Mouse (Mus musculus): ENCODE measurements at regions not wholly inside any gene's neighbourhood (a gene's known extent, or its start where the extent isn't known, plus 50 kb on each side); places are given as distances from the start of the nearest gene placed in this dataset.

- H3K79me3 ChIP-seq (ENCODE audit: low read depth), result no peaks in the 10 kb centered on the region
- no peak for TF ChIP-seq CEBPB (IDR thresholded peaks at IDR 0.05; ENCODE audit: low read depth)
- no peak for TF ChIP-seq USF1 (IDR thresholded peaks at IDR 0.05; ENCODE audit: low read depth)
- no peak for TF ChIP-seq MYOD1 (IDR thresholded peaks at IDR 0.05; ENCODE audit: control insufficient read depth, insufficient read length, low read depth)
- no peak for TF ChIP-seq MYOG (IDR thresholded peaks at IDR 0.05; ENCODE audit: control insufficient read depth, extremely low read depth, insufficient read length)
- TF ChIP-seq MAX (IDR thresholded peaks at IDR 0.05), result no peak
- TF ChIP-seq CTCF (IDR thresholded peaks at IDR 0.05; ENCODE audit: control insufficient read depth, insufficient read depth, insufficient read length), result no peak
- no peak for TF ChIP-seq FOSL1 (IDR thresholded peaks at IDR 0.05; ENCODE audit: insufficient read depth, low read length, poor library complexity, severe bottlenecking)
- H3K36me3 ChIP-seq (ENCODE audit: control insufficient read depth, insufficient read depth), result no peaks in the 10 kb centered on the region
- no peak overlapping the region for H3ac ChIP-seq (ENCODE audit: control insufficient read depth, insufficient read length, low read depth)
- H3K79me2 ChIP-seq (ENCODE audit: control insufficient read depth, insufficient read depth), result no peaks in the 10 kb centered on the region
- H3K4me3 ChIP-seq (ENCODE audit: insufficient read depth, poor library complexity, severe bottlenecking), result no peak overlapping the region
- no peaks in the 10 kb centered on the region for H3K27me3 ChIP-seq (ENCODE audit: control insufficient read depth, insufficient read depth, insufficient read length)
Observed at GRCm38 (mm10) chr5:119325681-119326255, 344.7 kb upstream of the Tbx3 start.

GRCm38 (mm10) chr5:119326895-119327294 is 343.6 kb upstream of the Tbx3 start:
- Histone ChIP-seq H3K79me3 (ENCODE audit: low read depth) (no peaks in the 10 kb centered on the region), H3K27me3 (ENCODE audit: control insufficient read depth, insufficient read depth, insufficient read length) (no peaks in the 10 kb centered on the region), H3K4me3 (ENCODE audit: insufficient read depth, poor library complexity, severe bottlenecking) (no peak overlapping the region), H3K36me3 (ENCODE audit: control insufficient read depth, insufficient read depth) (no peaks in the 10 kb centered on the region), H3K79me2 (ENCODE audit: control insufficient read depth, insufficient read depth) (no peaks in the 10 kb centered on the region), H3ac (ENCODE audit: control insufficient read depth, insufficient read length, low read depth) (no peak overlapping the region)
- TF ChIP-seq FOSL1 (IDR thresholded peaks at IDR 0.05; ENCODE audit: insufficient read depth, low read length, poor library complexity, severe bottlenecking) (no peak), USF1 (IDR thresholded peaks at IDR 0.05; ENCODE audit: low read depth) (no peak), MAX (IDR thresholded peaks at IDR 0.05) (no peak), CTCF (IDR thresholded peaks at IDR 0.05; ENCODE audit: control insufficient read depth, insufficient read depth, insufficient read length) (no peak), MYOG (IDR thresholded peaks at IDR 0.05; ENCODE audit: control insufficient read depth, extremely low read depth, insufficient read length) (no peak), MYOD1 (IDR thresholded peaks at IDR 0.05; ENCODE audit: control insufficient read depth, insufficient read length, low read depth) (no peak), CEBPB (IDR thresholded peaks at IDR 0.05; ENCODE audit: low read depth) (no peak)

- no peaks in the 10 kb centered on the region for H3K36me3 ChIP-seq (ENCODE audit: control insufficient read depth, insufficient read depth)
- TF ChIP-seq USF1 (IDR thresholded peaks at IDR 0.05; ENCODE audit: low read depth) (no peak), FOSL1 (IDR thresholded peaks at IDR 0.05; ENCODE audit: insufficient read depth, low read length, poor library complexity, severe bottlenecking) (no peak), MYOD1 (IDR thresholded peaks at IDR 0.05; ENCODE audit: control insufficient read depth, insufficient read length, low read depth) (no peak), MAX (IDR thresholded peaks at IDR 0.05) (no peak), CTCF (IDR thresholded peaks at IDR 0.05; ENCODE audit: control insufficient read depth, insufficient read depth, insufficient read length) (no peak), CEBPB (IDR thresholded peaks at IDR 0.05; ENCODE audit: low read depth) (no peak), MYOG (IDR thresholded peaks at IDR 0.05; ENCODE audit: control insufficient read depth, extremely low read depth, insufficient read length) (no peak)
- no peaks in the 10 kb centered on the region for H3K79me2 ChIP-seq (ENCODE audit: control insufficient read depth, insufficient read depth)
- no peaks in the 10 kb centered on the region for H3K27me3 ChIP-seq (ENCODE audit: control insufficient read depth, insufficient read depth, insufficient read length)
- no peak overlapping the region for H3ac ChIP-seq (ENCODE audit: control insufficient read depth, insufficient read length, low read depth)
- no peaks in the 10 kb centered on the region for H3K79me3 ChIP-seq (ENCODE audit: low read depth)
- no peak overlapping the region for H3K4me3 ChIP-seq (ENCODE audit: insufficient read depth, poor library complexity, severe bottlenecking)
Observed at GRCm38 (mm10) chr5:119328971-119329370, 341.5 kb upstream of the Tbx3 start.

- no peak for TF ChIP-seq CTCF (IDR thresholded peaks at IDR 0.05; ENCODE audit: control insufficient read depth, insufficient read depth, insufficient read length)
- TF ChIP-seq MYOG (IDR thresholded peaks at IDR 0.05; ENCODE audit: control insufficient read depth, extremely low read depth, insufficient read length), result no peak
- no peak for TF ChIP-seq FOSL1 (IDR thresholded peaks at IDR 0.05; ENCODE audit: insufficient read depth, low read length, poor library complexity, severe bottlenecking)
- no peak for TF ChIP-seq USF1 (IDR thresholded peaks at IDR 0.05; ENCODE audit: low read depth)
- TF ChIP-seq MAX (IDR thresholded peaks at IDR 0.05), result no peak
- no peak for TF ChIP-seq CEBPB (IDR thresholded peaks at IDR 0.05; ENCODE audit: low read depth)
- TF ChIP-seq MYOD1 (IDR thresholded peaks at IDR 0.05; ENCODE audit: control insufficient read depth, insufficient read length, low read depth), result no peak
- Histone ChIP-seq H3ac (ENCODE audit: control insufficient read depth, insufficient read length, low read depth) (no peak overlapping the region), H3K79me2 (ENCODE audit: control insufficient read depth, insufficient read depth) (no peaks in the 10 kb centered on the region), H3K36me3 (ENCODE audit: control insufficient read depth, insufficient read depth) (no peaks in the 10 kb centered on the region), H3K4me3 (ENCODE audit: insufficient read depth, poor library complexity, severe bottlenecking) (no peak overlapping the region), H3K79me3 (ENCODE audit: low read depth) (no peaks in the 10 kb centered on the region), H3K27me3 (ENCODE audit: control insufficient read depth, insufficient read depth, insufficient read length) (no peaks in the 10 kb centered on the region)
Observed at GRCm38 (mm10) chr5:119329371-119329770, 341.1 kb upstream of the Tbx3 start.

- no peaks in the 10 kb centered on the region for H3K79me2 ChIP-seq (ENCODE audit: control insufficient read depth, insufficient read depth)
- no peaks in the 10 kb centered on the region for H3K36me3 ChIP-seq (ENCODE audit: control insufficient read depth, insufficient read depth)
- H3K4me3 ChIP-seq (ENCODE audit: insufficient read depth, poor library complexity, severe bottlenecking), result no peak overlapping the region
- H3ac ChIP-seq (ENCODE audit: control insufficient read depth, insufficient read length, low read depth), result no peak overlapping the region
- TF ChIP-seq USF1 (IDR thresholded peaks at IDR 0.05; ENCODE audit: low read depth) (no peak), CEBPB (IDR thresholded peaks at IDR 0.05; ENCODE audit: low read depth) (no peak), MYOD1 (IDR thresholded peaks at IDR 0.05; ENCODE audit: control insufficient read depth, insufficient read length, low read depth) (no peak), MYOG (IDR thresholded peaks at IDR 0.05; ENCODE audit: control insufficient read depth, extremely low read depth, insufficient read length) (no peak), CTCF (IDR thresholded peaks at IDR 0.05; ENCODE audit: control insufficient read depth, insufficient read depth, insufficient read length) (no peak), FOSL1 (IDR thresholded peaks at IDR 0.05; ENCODE audit: insufficient read depth, low read length, poor library complexity, severe bottlenecking) (no peak), MAX (IDR thresholded peaks at IDR 0.05) (no peak)
- no peaks in the 10 kb centered on the region for H3K79me3 ChIP-seq (ENCODE audit: low read depth)
- no peaks in the 10 kb centered on the region for H3K27me3 ChIP-seq (ENCODE audit: control insufficient read depth, insufficient read depth, insufficient read length)
Observed at GRCm38 (mm10) chr5:119329860-119330259, 340.6 kb upstream of the Tbx3 start.
